Mouse (Mus musculus) limb, embryonic 10.5 days (tissue): ENCODE data around the gene Ncapd2. TPM values are rescaled to one million over a fixed set of nuclear protein-coding genes. Genes with fewer than 3 reads are reported as not detected.
A peak's percentile ranks its signal among the peaks of the same experiment; 100 is the strongest.
"Not testable (repeated sequence)": the region's sequence is repeated elsewhere in the genome, so short reads cannot be mapped to it uniquely, and the experiment has no call there.

ENCODE experiments used
- DNase-seq: peaks from one replicate; pipeline ENCODE4 v3.0.0-alpha.2; 2017; ENCODE audit warnings: low spot score
- H3K27ac ChIP-seq: fragments of 300-500 bp; sonication (generic); 2 replicates; pipeline ENCODE4 v1.5.1; 2016; ENCODE audit warnings: mild to moderate bottlenecking
- H3K27me3 ChIP-seq: fragments of 300-500 bp; sonication (generic); 2 replicates; pipeline ENCODE4 v1.6.1; 2016; ENCODE audit warnings: low read depth, mild to moderate bottlenecking; ENCODE audit not compliant: poor library complexity, severe bottlenecking
- H3K36me3 ChIP-seq: fragments of 300-500 bp; sonication (generic); 2 replicates; pipeline ENCODE4 v1.6.1; 2016; ENCODE audit warnings: mild to moderate bottlenecking, moderate library complexity
- H3K4me1 ChIP-seq: fragments of 300-500 bp; sonication (generic); 2 replicates; pipeline ENCODE4 v1.6.1; 2016
- H3K4me3 ChIP-seq: fragments of 300-500 bp; sonication (generic); 2 replicates; pipeline ENCODE4 v1.5.1; 2016; ENCODE audit warnings: mild to moderate bottlenecking, moderate library complexity
- H3K9me3 ChIP-seq: fragments of 300-500 bp; sonication (generic); replicated peaks from 2 replicates; pipeline ENCODE4 v1.6.1; 2016; ENCODE audit warnings: mild to moderate bottlenecking
- WGBS: fragments of 180-500 bp; shearing (Covaris S2); methylation state at CpG from one replicate; pipeline ENCODE4 v1.1.7; 2016; 5-methylcytosine and 5-hydroxymethylcytosine counted together
- polyA plus RNA-seq: library from polyadenylated mRNA; unstranded; fragments of >200 nt; fragmentation: Nextera tagmentation; extraction: Ambion mirVana; gene quantifications from 2 replicates; pipeline ENCODE4 v1.2.1, GENCODE M21; 2016

The Ncapd2 gene
- polyA plus RNA-seq, 1 experiment from 2014 or later, result 285 TPM

GRCm38 (mm10) chr6:125170194-125170593 lies 21.3 kb downstream of the Ncapd2 start:
- Histone ChIP-seq H3K27ac (no peak overlapping the region), H3K9me3 (no peaks in the 10 kb centered on the region), H3K36me3 (peaks cover 84% of the 10 kb centered on the region), H3K4me3 (no peak overlapping the region), H3K4me1 (peaks cover 23% of the 10 kb centered on the region), H3K27me3 (no peaks in the 10 kb centered on the region)
- whole genome bisulfite sequencing, result 88% methylated on average over 6 of the region's 6 CpGs
- DNase-seq, result no peak

DNA sequence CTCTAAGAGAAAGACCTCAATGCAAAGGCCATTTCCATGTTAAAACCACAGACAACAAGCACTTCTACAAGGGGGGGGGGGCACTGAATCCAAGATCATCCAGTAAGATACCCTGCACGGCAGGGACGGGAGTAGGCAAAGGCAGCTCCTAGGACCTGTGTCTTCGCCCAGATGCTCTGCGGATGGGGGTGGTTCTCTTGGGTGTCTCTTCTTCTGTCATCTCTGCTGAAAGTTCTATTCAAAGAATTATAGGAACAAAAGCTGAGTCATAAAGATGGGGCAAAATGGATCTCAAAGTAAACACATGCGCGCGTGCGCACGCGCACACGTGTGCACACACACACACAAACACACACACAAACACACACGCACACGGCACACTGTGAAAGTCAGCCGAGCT lies 23.4 kb downstream of the Ncapd2 start:
- peaks cover 84% of the 10 kb centered on the region for H3K36me3 ChIP-seq
- no peak overlapping the region for H3K4me3 ChIP-seq
- no peak overlapping the region for H3K27ac ChIP-seq
- DNase-seq, result no peak
- H3K4me1 ChIP-seq, result peaks cover 33% of the 10 kb centered on the region
- no peaks in the 10 kb centered on the region for H3K27me3 ChIP-seq
- H3K9me3 ChIP-seq, result no peaks in the 10 kb centered on the region
- WGBS, result 94% methylated on average over 14 of the region's 14 CpGs

- DNase-seq, result peak; percentile 57
- H3K36me3 ChIP-seq, result peaks cover 83% of the 10 kb centered on the region
- H3K4me1 ChIP-seq, result peaks cover 39% of the 10 kb centered on the region
- no peaks in the 10 kb centered on the region for H3K27me3 ChIP-seq
- 24% methylated on average over 10 of the region's 10 CpGs for WGBS
- H3K9me3 ChIP-seq, result no peaks in the 10 kb centered on the region
- peak overlapping the region; percentile 74 for H3K4me3 ChIP-seq
- peak overlapping the region; percentile 98 for H3K27ac ChIP-seq
Observed at GRCm38 (mm10) chr6:125166861-125167650, 24.4 kb downstream of the Ncapd2 start.

DNA sequence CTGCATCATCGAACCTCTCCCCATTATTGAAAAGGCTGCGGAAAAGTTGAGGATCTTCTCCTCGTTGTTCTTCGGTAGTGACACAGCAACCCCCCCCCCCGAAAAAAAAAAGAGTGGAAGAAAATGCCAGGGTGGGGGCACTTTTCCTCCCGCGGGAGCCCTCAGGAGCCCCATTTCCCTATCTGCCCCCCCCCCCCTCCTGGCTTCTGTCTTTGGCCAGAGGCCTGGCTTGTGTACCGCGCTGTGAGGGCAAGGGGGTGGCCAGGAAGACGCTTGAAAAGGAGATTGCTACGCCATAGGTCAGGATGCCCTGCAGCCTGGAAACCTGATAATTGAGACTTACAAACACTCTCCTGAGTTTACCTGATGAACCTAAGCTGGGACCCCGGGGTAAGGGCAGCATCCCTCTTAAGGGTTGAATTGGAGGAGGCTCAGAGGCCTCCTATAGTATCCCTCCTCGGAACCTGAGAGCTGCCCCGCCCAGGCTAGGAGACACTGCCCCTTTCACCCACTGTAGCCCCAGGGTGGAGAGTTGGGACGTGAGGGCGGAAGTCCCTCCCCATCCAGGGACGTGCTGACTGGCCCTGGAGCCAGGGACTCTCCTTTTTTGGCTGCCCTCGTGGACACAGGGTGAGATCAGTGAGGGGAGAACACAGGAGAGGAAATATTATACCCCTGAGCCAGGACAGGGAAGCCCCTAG lies 25.3 kb downstream of the Ncapd2 start, which contains the start of gene Gapdh:
Gene Gapdh (minus strand): TSS at position 417 of the 701 bp plus-strand sequence.
- H3K27ac ChIP-seq, result peak within 1 kb of the TSS; percentile 98
- peak within 1 kb of the TSS; percentile 74 for H3K4me3 ChIP-seq
- no peaks in the 10 kb centered on the region for H3K27me3 ChIP-seq
- H3K9me3 ChIP-seq, result no peaks in the 10 kb centered on the region
- peak; percentile 74 for DNase-seq
- WGBS, result 0% methylated on average over 18 of the region's 18 CpGs
- H3K4me1 ChIP-seq, result peaks cover 44% of the 10 kb centered on the region
- peaks cover 83% of the 10 kb centered on the region for H3K36me3 ChIP-seq

- H3K36me3 ChIP-seq, result peaks cover 83% of the 10 kb centered on the region
- no peaks in the 10 kb centered on the region for H3K9me3 ChIP-seq
- H3K4me3 ChIP-seq, result peak overlapping the region; percentile 74
- H3K27me3 ChIP-seq, result no peaks in the 10 kb centered on the region
- H3K27ac ChIP-seq, result peak overlapping the region; percentile 98
- peak; percentile 98 for DNase-seq
- WGBS, result under 1% methylated on average over 36 of the region's 36 CpGs
- peaks cover 52% of the 10 kb centered on the region for H3K4me1 ChIP-seq
Observed at GRCm38 (mm10) chr6:125165328-125165891, 26.1 kb downstream of the Ncapd2 start.

GRCm38 (mm10) chr6:125164672-125165327 lies 26.7 kb downstream of the Ncapd2 start:
- peak; percentile 86 for DNase-seq
- H3K4me3 ChIP-seq, result peak overlapping the region; percentile 74
- peak overlapping the region; percentile 98 for H3K27ac ChIP-seq
- H3K27me3 ChIP-seq, result no peaks in the 10 kb centered on the region
- H3K4me1 ChIP-seq, result peaks cover 52% of the 10 kb centered on the region
- H3K9me3 ChIP-seq, result no peaks in the 10 kb centered on the region
- under 1% methylated on average over 39 of the region's 39 CpGs for WGBS
- H3K36me3 ChIP-seq, result peaks cover 83% of the 10 kb centered on the region

- WGBS, result 7% methylated on average over 20 of the region's 20 CpGs
- H3K27ac ChIP-seq, result peak overlapping the region; percentile 98
- H3K9me3 ChIP-seq, result no peaks in the 10 kb centered on the region
- DNase-seq, result peak; percentile 55
- H3K36me3 ChIP-seq, result peaks cover 83% of the 10 kb centered on the region
- peak overlapping the region; percentile 74 for H3K4me3 ChIP-seq
- no peaks in the 10 kb centered on the region for H3K27me3 ChIP-seq
- peaks cover 52% of the 10 kb centered on the region for H3K4me1 ChIP-seq
Observed at GRCm38 (mm10) chr6:125163801-125164657, 27.5 kb downstream of the Ncapd2 start.

DNA sequence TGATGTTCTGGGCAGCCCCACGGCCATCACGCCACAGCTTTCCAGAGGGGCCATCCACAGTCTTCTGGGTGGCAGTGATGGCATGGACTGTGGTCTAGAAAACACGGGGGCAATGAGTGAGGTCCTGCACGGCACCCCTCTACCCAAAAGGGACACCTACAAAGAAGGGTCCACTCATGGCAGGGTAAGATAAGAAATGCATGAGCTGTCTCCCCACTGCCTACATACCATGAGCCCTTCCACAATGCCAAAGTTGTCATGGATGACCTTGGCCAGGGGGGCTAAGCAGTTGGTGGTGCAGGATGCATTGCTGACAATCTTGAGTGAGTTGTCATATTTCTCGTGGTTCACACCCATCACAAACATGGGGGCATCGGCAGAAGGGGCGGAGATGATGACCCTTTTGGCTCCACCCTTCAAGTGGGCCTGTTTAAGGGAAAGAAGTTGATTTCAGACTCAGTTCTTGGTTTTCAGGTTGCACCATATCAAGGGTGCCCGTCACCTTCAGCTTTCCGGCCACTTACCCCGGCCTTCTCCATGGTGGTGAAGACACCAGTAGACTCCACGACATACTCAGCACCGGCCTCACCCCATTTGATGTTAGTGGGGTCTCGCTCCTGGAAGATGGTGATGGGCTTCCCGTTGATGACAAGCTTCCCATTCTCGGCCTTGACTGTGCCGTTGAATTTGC lies 28.7 kb downstream of the Ncapd2 start:
- peak overlapping the region; percentile 15; the same call in 1 of the 2 replicates for H3K4me3 ChIP-seq

DNA sequence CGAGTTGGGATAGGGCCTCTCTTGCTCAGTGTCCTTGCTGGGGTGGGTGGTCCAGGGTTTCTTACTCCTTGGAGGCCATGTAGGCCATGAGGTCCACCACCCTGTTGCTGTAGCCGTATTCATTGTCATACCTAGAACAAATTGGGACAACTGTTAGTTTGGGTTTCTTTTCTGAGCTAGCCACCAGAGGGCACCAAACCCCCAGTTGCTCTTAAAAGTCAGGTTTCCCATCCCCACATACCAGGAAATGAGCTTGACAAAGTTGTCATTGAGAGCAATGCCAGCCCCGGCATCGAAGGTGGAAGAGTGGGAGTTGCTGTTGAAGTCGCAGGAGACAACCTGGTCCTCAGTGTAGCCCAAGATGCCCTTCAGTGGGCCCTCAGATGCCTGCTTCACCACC lies 29.5 kb downstream of the Ncapd2 start:
- not testable (repeated sequence) for H3K27ac ChIP-seq, H3K9me3 ChIP-seq, H3K4me3 ChIP-seq, H3K27me3 ChIP-seq
- peaks cover 40% of the 10 kb centered on the region for H3K4me1 ChIP-seq
- peak; percentile 69 for DNase-seq
- H3K36me3 ChIP-seq, result peaks cover 80% of the 10 kb centered on the region
- WGBS, result 17% methylated on average over 4 of the region's 5 CpGs

More for the DNA sequence above, 28.7 kb downstream of the Ncapd2 start:
- not testable (repeated sequence) for DNase-seq, H3K27ac ChIP-seq, H3K9me3 ChIP-seq, H3K27me3 ChIP-seq
- peaks cover 80% of the 10 kb centered on the region for H3K36me3 ChIP-seq
- H3K4me1 ChIP-seq, result peaks cover 48% of the 10 kb centered on the region
- 81% methylated on average over 13 of the region's 16 CpGs for WGBS

GRCm38 (mm10) chr6:125160854-125161760 lies 30.4 kb downstream of the Ncapd2 start:
- 0 out of 2 replicates have a peak overlapping the region, but pooled peaks have one; percentile 7 for H3K4me3 ChIP-seq
- H3K36me3 ChIP-seq, result peaks cover 87% of the 10 kb centered on the region
- H3K27ac ChIP-seq, result no peak overlapping the region
- no peaks in the 10 kb centered on the region for H3K27me3 ChIP-seq
- peaks cover 31% of the 10 kb centered on the region for H3K4me1 ChIP-seq
- no peaks in the 10 kb centered on the region for H3K9me3 ChIP-seq
- peak; percentile 67 for DNase-seq
- WGBS, result 17% methylated on average over 22 of the region's 22 CpGs

- H3K4me1 ChIP-seq, result peaks cover 29% of the 10 kb centered on the region
- peaks cover 92% of the 10 kb centered on the region for H3K36me3 ChIP-seq
- H3K4me3 ChIP-seq, result no peak overlapping the region
- peak; percentile 42 for DNase-seq
- no peaks in the 10 kb centered on the region for H3K9me3 ChIP-seq
- no peak overlapping the region for H3K27ac ChIP-seq
- WGBS, result 78% methylated on average over 10 of the region's 10 CpGs
- H3K27me3 ChIP-seq, result no peaks in the 10 kb centered on the region
Observed at GRCm38 (mm10) chr6:125160558-125160853, 31.0 kb downstream of the Ncapd2 start.
